Mouse (Mus musculus): ENCODE data around the gene Rcn3. TPM values are rescaled to one million over a fixed set of nuclear protein-coding genes. Genes with fewer than 3 reads are reported as not detected.

The Rcn3 gene
- polyA plus RNA-seq, 1 experiment from 2014 or later = 63.3 TPM

- Histone ChIP-seq H3K4me3 (ENCODE audit: low read length) (no peak overlapping the region), H3K27ac (ENCODE audit: low read depth, low read length) (no peak overlapping the region), H3K27me3 (replicated peaks; ENCODE audit: control insufficient read depth, insufficient read depth, low read length) (no peaks in the 10 kb centered on the region), H3K4me1 (ENCODE audit: control insufficient read depth, insufficient read depth, low read depth, low read length) (peaks cover 12% of the 10 kb centered on the region), H3K4me2 (ENCODE audit: low read length) (no peak overlapping the region), H3K36me3 (ENCODE audit: control insufficient read depth, insufficient read depth, low read length) (no peaks in the 10 kb centered on the region), H3K9ac (ENCODE audit: low read depth, low read length) (no peak overlapping the region), H3K9me3 (ENCODE audit: control insufficient read depth, low read length) (no peaks in the 10 kb centered on the region)
- no peak for ATAC-seq
Measured at GRCm38 (mm10) chr7:45056972-45057348, 35.1 kb downstream of the Rcn3 start.

GRCm38 (mm10) chr7:45056329-45056971 is 35.6 kb downstream of the Rcn3 start:
- Histone ChIP-seq H3K4me3 (ENCODE audit: low read length) (no peak overlapping the region), H3K4me1 (ENCODE audit: control insufficient read depth, insufficient read depth, low read depth, low read length) (peaks cover 12% of the 10 kb centered on the region), H3K36me3 (ENCODE audit: control insufficient read depth, insufficient read depth, low read length) (no peaks in the 10 kb centered on the region), H3K4me2 (ENCODE audit: low read length) (no peak overlapping the region), H3K27ac (ENCODE audit: low read depth, low read length) (no peak overlapping the region), H3K27me3 (replicated peaks; ENCODE audit: control insufficient read depth, insufficient read depth, low read length) (no peaks in the 10 kb centered on the region), H3K9ac (ENCODE audit: low read depth, low read length) (no peak overlapping the region), H3K9me3 (ENCODE audit: control insufficient read depth, low read length) (no peaks in the 10 kb centered on the region)
- 65% methylated on average over 14 of the region's 14 CpGs for WGBS
- ATAC-seq = no peak

GRCm38 (mm10) chr7:45053931-45054510 is 38.0 kb downstream of the Rcn3 start:
- H3K4me2 ChIP-seq (ENCODE audit: low read length) = peak overlapping the region; percentile 93
- peak overlapping the region; percentile 93 for H3K9ac ChIP-seq (ENCODE audit: low read depth, low read length)
- peaks cover 14% of the 10 kb centered on the region for H3K36me3 ChIP-seq (ENCODE audit: control insufficient read depth, insufficient read depth, low read length)
- H3K9me3 ChIP-seq (ENCODE audit: control insufficient read depth, low read length) = no peaks in the 10 kb centered on the region
- H3K4me1 ChIP-seq (ENCODE audit: control insufficient read depth, insufficient read depth, low read depth, low read length) = peaks cover 20% of the 10 kb centered on the region
- under 1% methylated on average over 32 of the region's 33 CpGs for WGBS
- peak overlapping the region; percentile 64 for H3K4me3 ChIP-seq (ENCODE audit: low read length)
- no peaks in the 10 kb centered on the region for H3K27me3 ChIP-seq (replicated peaks; ENCODE audit: control insufficient read depth, insufficient read depth, low read length)
- peak; percentile 92 for ATAC-seq
- H3K27ac ChIP-seq (ENCODE audit: low read depth, low read length) = peak overlapping the region; percentile 100

- WGBS = 0% methylated on average over 25 of the region's 59 CpGs
Measured at GRCm38 (mm10) chr7:45053117-45053930, 38.7 kb downstream of the Rcn3 start.

GRCm38 (mm10) chr7:45052862-45053116 is 39.2 kb downstream of the Rcn3 start, which contains the start of gene Prr12:
Gene Prr12 (minus strand): TSS chr7:45052881.
- H3K27ac ChIP-seq (ENCODE audit: low read depth, low read length) = peak within 1 kb of the TSS; percentile 100
- H3K9ac ChIP-seq (ENCODE audit: low read depth, low read length) = peak within 1 kb of the TSS; percentile 93
- H3K36me3 ChIP-seq (ENCODE audit: control insufficient read depth, insufficient read depth, low read length) = peaks cover 26% of the 10 kb centered on the region
- no peaks in the 10 kb centered on the region for H3K27me3 ChIP-seq (replicated peaks; ENCODE audit: control insufficient read depth, insufficient read depth, low read length)
- H3K4me2 ChIP-seq (ENCODE audit: low read length) = peak within 1 kb of the TSS; percentile 93
- H3K9me3 ChIP-seq (ENCODE audit: control insufficient read depth, low read length) = no peaks in the 10 kb centered on the region
- WGBS = 0% methylated on average over 10 of the region's 18 CpGs
- peak within 1 kb of the TSS; percentile 64 for H3K4me3 ChIP-seq (ENCODE audit: low read length)
- peaks cover 18% of the 10 kb centered on the region for H3K4me1 ChIP-seq (ENCODE audit: control insufficient read depth, insufficient read depth, low read depth, low read length)
- ATAC-seq = no peak; the same call in 1 of the 2 replicates

More at GRCm38 (mm10) chr7:45053117-45053930, 38.7 kb downstream of the Rcn3 start:
- peak overlapping the region; percentile 93 for H3K4me2 ChIP-seq (ENCODE audit: low read length)
- peak overlapping the region; percentile 100 for H3K27ac ChIP-seq (ENCODE audit: low read depth, low read length)
- peaks cover 18% of the 10 kb centered on the region for H3K4me1 ChIP-seq (ENCODE audit: control insufficient read depth, insufficient read depth, low read depth, low read length)
- H3K4me3 ChIP-seq (ENCODE audit: low read length) = peak overlapping the region; percentile 64
- peaks cover 21% of the 10 kb centered on the region for H3K36me3 ChIP-seq (ENCODE audit: control insufficient read depth, insufficient read depth, low read length)
- no peaks in the 10 kb centered on the region for H3K9me3 ChIP-seq (ENCODE audit: control insufficient read depth, low read length)
- H3K27me3 ChIP-seq (replicated peaks; ENCODE audit: control insufficient read depth, insufficient read depth, low read length) = no peaks in the 10 kb centered on the region
- H3K9ac ChIP-seq (ENCODE audit: low read depth, low read length) = peak overlapping the region; percentile 93
- ATAC-seq = peak; percentile 45

GRCm38 (mm10) chr7:45052181-45052861 is 39.7 kb downstream of the Rcn3 start:
- Histone ChIP-seq H3K9me3 (ENCODE audit: control insufficient read depth, low read length) (no peaks in the 10 kb centered on the region), H3K27me3 (replicated peaks; ENCODE audit: control insufficient read depth, insufficient read depth, low read length) (no peaks in the 10 kb centered on the region), H3K9ac (ENCODE audit: low read depth, low read length) (peak overlapping the region; percentile 93), H3K36me3 (ENCODE audit: control insufficient read depth, insufficient read depth, low read length) (peaks cover 31% of the 10 kb centered on the region), H3K4me3 (ENCODE audit: low read length) (peak overlapping the region; percentile 64), H3K4me2 (ENCODE audit: low read length) (peak overlapping the region; percentile 93), H3K27ac (ENCODE audit: low read depth, low read length) (peak overlapping the region; percentile 100), H3K4me1 (ENCODE audit: control insufficient read depth, insufficient read depth, low read depth, low read length) (peaks cover 18% of the 10 kb centered on the region)
- WGBS = under 1% methylated on average over 37 of the region's 38 CpGs
- ATAC-seq = no peak

GRCm38 (mm10) chr7:45051601-45051974 is 40.4 kb downstream of the Rcn3 start:
- Histone ChIP-seq H3K4me3 (ENCODE audit: low read length) (peak overlapping the region; percentile 64), H3K27ac (ENCODE audit: low read depth, low read length) (peak overlapping the region; percentile 100), H3K9me3 (ENCODE audit: control insufficient read depth, low read length) (no peaks in the 10 kb centered on the region), H3K4me1 (ENCODE audit: control insufficient read depth, insufficient read depth, low read depth, low read length) (peaks cover 18% of the 10 kb centered on the region), H3K9ac (ENCODE audit: low read depth, low read length) (peak overlapping the region; percentile 93), H3K4me2 (ENCODE audit: low read length) (peak overlapping the region; percentile 93), H3K27me3 (replicated peaks; ENCODE audit: control insufficient read depth, insufficient read depth, low read length) (no peaks in the 10 kb centered on the region), H3K36me3 (ENCODE audit: control insufficient read depth, insufficient read depth, low read length) (peaks cover 38% of the 10 kb centered on the region)
- WGBS = under 1% methylated on average over 13 of the region's 13 CpGs
- no peak for ATAC-seq

GRCm38 (mm10) chr7:45050945-45051600 is 40.9 kb downstream of the Rcn3 start:
- peak overlapping the region; percentile 100 for H3K27ac ChIP-seq (ENCODE audit: low read depth, low read length)
- no peaks in the 10 kb centered on the region for H3K27me3 ChIP-seq (replicated peaks; ENCODE audit: control insufficient read depth, insufficient read depth, low read length)
- 4% methylated on average over 16 of the region's 16 CpGs for WGBS
- H3K4me3 ChIP-seq (ENCODE audit: low read length) = peak overlapping the region; percentile 64
- H3K36me3 ChIP-seq (ENCODE audit: control insufficient read depth, insufficient read depth, low read length) = peaks cover 42% of the 10 kb centered on the region
- H3K9me3 ChIP-seq (ENCODE audit: control insufficient read depth, low read length) = no peaks in the 10 kb centered on the region
- H3K4me1 ChIP-seq (ENCODE audit: control insufficient read depth, insufficient read depth, low read depth, low read length) = peaks cover 18% of the 10 kb centered on the region
- ATAC-seq = peak; percentile 48
- H3K9ac ChIP-seq (ENCODE audit: low read depth, low read length) = peak overlapping the region; percentile 93
- peak overlapping the region; percentile 93 for H3K4me2 ChIP-seq (ENCODE audit: low read length)
